Mouse (Mus musculus): ENCODE data around the gene Mrgbp. TPM values are rescaled to one million over a fixed set of nuclear protein-coding genes. Genes with fewer than 3 reads are reported as not detected.
A peak's percentile ranks its signal among the peaks of the same experiment; 100 is the strongest.

Mrgbp gene
- 10 to 100 TPM; 19.4 to 23.4 TPM for total RNA-seq (2021)
- long read RNA-seq, experiment 1, transcript Mrgbp-205 (4 exons, 1,825 nt): major isoform, 6 of 19 reads
- long read RNA-seq, experiment 1, partial matches to known transcripts: 1 of 19 reads
- long read RNA-seq, experiment 1, other reads (novel, unspliced or antisense): 9 of 19 reads
- long read RNA-seq, experiment 2, partial matches to known transcripts: 0 of 12 reads
- long read RNA-seq, experiment 2, other reads (novel, unspliced or antisense): 8 of 12 reads

GRCm38 (mm10) chr2:180581002-180581401 lies at the start of gene Mrgbp:
Mrgbp (plus strand) TSS chr2:180581304.
- DNase-seq (ENCODE audit: low spot score in 2 of 2): no peak
- peak within 1 kb of the TSS; percentile 28; the same call in 1 of the 2 replicates for H3K27ac ChIP-seq
- TF ChIP-seq CTCF (conservative IDR thresholded peaks at IDR 0.05): no peak
- H3K4me3 ChIP-seq: no peak within 1 kb of the TSS

DNA sequence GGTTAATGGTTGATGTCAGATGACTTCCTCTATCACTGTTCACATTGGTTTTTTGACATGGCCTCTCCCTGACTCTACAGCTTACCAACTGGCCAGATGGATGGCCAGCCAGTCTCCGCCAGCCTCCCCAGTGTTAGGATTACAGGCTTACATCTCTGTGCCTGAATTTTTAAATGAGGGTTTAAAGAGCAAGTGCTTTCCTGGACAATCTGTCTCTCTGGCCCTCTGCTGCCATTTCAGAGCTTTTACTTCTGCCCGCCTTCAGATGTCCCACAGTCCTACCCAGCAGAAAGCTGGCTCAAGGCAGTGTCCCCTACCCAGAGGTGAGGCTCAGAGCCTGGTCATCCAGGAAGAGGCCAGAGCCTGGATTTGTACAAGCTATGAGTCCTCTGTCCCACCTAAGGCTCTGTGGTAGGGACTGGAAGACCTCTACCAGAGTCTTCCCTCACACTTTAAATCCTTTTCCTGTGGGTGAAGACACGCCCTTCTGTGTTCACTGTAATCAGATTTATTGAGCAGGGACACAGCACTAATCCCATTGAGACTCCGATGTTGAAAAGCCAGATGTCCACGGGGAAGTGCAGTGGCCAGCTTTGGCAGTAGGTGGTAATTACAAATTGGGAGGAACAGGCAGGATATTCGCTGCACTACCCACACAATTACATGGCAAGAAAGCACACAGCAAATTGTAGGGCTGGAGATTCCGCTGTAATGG lies 49.3 kb upstream of the Mrgbp start:
- TF ChIP-seq CTCF (conservative IDR thresholded peaks at IDR 0.05): no peak
- no peak for DNase-seq (ENCODE audit: low spot score in 2 of 2)
- Histone ChIP-seq H3K27ac (no peak overlapping the region), H3K4me3 (no peak overlapping the region)

GRCm38 (mm10) chr2:180532386-180532995 lies 48.6 kb upstream of the Mrgbp start:
- no peak overlapping the region for H3K27ac ChIP-seq
- H3K4me3 ChIP-seq: no peak overlapping the region
- DNase-seq (ENCODE audit: low spot score in 2 of 2): no peak
- TF ChIP-seq CTCF (conservative IDR thresholded peaks at IDR 0.05): no peak

GRCm38 (mm10) chr2:180533237-180533636 lies 47.9 kb upstream of the Mrgbp start:
- no peak for TF ChIP-seq CTCF (conservative IDR thresholded peaks at IDR 0.05)
- Histone ChIP-seq H3K4me3 (no peak overlapping the region), H3K27ac (no peak overlapping the region)
- no peak for DNase-seq (ENCODE audit: low spot score in 2 of 2)

- no peak overlapping the region for H3K27ac ChIP-seq
- no peak for DNase-seq (ENCODE audit: low spot score in 2 of 2)
- TF ChIP-seq CTCF (conservative IDR thresholded peaks at IDR 0.05): no peak
- no peak overlapping the region for H3K4me3 ChIP-seq
Observed at GRCm38 (mm10) chr2:180543675-180544074, 37.4 kb upstream of the Mrgbp start.

DNA sequence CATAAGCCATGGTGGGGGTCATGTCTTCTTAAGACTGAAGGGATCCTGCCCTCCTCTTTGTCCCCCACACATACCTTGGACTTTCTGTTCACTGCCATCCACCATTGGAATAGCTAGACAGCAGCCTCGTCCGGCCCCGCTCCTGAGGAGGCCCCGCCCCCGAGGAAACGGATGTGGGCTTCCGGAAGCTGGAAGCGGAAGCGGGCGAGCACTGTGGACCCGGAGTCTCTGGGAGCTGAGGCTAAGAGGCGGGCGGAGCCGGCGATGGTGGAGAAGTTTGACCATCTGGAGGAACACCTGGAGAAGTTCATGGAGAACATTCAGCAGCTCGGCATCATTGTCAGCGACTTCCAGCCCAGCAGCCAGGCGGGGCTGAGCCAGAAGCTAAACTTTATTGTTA lies 36.1 kb upstream of the Mrgbp start:
- TF ChIP-seq CTCF (conservative IDR thresholded peaks at IDR 0.05): no peak
- no peak overlapping the region for H3K27ac ChIP-seq
- no peak overlapping the region for H3K4me3 ChIP-seq
- DNase-seq (ENCODE audit: low spot score in 2 of 2): no peak

DNA sequence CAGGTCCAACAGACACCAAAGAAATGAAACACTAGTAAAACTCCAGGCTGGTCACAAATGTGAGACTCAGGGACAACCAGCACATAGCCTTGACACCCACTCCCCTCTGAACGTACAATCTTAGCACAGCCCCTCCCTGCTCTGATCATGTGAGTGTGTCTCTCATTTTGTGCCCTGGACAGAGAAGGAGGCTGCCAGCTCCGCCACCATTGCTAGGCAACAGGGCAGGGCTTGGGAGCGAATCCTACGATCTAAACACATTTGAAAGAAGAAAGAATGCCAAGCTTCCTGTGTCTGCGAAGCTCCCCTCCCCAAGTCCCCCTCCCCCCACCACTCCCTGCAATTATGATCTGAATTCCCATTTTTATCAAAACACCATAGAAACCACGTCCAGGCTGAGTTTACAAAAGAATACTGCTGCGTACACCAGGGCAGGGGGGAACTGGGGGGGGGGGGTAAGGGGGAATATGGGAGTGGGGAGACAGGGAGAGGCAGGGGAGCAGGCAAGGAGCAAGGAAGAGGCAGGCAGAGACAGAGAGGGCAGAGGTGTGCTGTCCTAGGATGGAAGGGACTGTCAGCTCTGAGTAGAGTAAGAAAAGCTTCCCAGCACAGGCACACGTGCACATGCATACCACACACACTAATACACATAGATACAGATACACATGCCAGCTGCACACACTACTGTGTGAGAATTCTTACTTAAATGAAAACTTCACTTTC lies 33.6 kb upstream of the Mrgbp start:
- no peak for TF ChIP-seq CTCF (conservative IDR thresholded peaks at IDR 0.05)
- Histone ChIP-seq H3K27ac (no peak overlapping the region), H3K4me3 (no peak overlapping the region)
- DNase-seq (ENCODE audit: low spot score in 2 of 2): peak; percentile 27 to 42

DNA sequence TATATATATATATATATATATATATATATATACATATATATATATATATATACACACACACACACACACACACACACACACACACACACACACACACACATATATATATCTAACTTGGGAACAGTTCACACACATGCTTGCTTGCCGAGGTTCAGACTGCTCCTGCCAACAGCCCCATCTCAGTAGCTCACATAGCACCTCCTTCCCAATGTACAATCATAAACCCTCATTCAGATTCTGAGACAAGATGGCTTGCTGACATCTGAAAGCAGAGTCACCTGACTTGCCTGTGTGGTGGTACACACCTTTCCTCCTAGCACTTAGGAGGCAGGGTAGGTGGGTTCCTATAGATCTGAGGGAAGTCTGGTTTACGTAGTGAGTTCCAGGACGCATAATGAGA lies 28.8 kb upstream of the Mrgbp start:
- no peak for DNase-seq (ENCODE audit: low spot score in 2 of 2)
- H3K27ac ChIP-seq: no peak overlapping the region
- TF ChIP-seq CTCF (conservative IDR thresholded peaks at IDR 0.05): no peak
- H3K4me3 ChIP-seq: no peak overlapping the region

DNA sequence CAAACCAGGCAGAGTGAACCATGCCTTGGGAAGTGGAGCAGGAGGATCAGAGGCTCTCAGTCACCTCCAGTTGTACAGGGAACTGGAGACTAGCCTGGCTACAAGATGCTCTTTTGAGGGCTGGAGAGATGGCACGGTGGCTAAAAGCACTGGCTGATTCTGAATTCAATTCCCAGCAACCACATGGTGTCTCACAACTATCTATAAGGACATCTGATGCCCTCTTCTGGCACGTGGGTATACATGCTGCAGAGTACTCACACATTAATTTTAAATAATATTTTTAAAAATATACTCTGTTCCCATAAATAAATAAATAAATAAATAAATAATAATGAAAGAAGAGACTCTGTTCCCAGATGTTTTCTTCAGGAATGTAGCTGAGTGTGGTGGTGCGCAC lies 25.9 kb upstream of the Mrgbp start:
- Histone ChIP-seq H3K4me3 (no peak overlapping the region), H3K27ac (no peak overlapping the region)
- DNase-seq (ENCODE audit: low spot score in 2 of 2): no peak
- TF ChIP-seq CTCF (conservative IDR thresholded peaks at IDR 0.05): peak; percentile 63

- no peak overlapping the region for H3K4me3 ChIP-seq
- no peak for DNase-seq (ENCODE audit: low spot score in 2 of 2)
- H3K27ac ChIP-seq: no peak overlapping the region
- no peak for TF ChIP-seq CTCF (conservative IDR thresholded peaks at IDR 0.05)
Observed at GRCm38 (mm10) chr2:180556470-180556869, 24.6 kb upstream of the Mrgbp start.

- peak; percentile 75 for TF ChIP-seq CTCF (conservative IDR thresholded peaks at IDR 0.05)
- Histone ChIP-seq H3K27ac (no peak overlapping the region), H3K4me3 (no peak overlapping the region)
- DNase-seq (ENCODE audit: low spot score in 2 of 2): no peak
Observed at GRCm38 (mm10) chr2:180560245-180560644, 20.9 kb upstream of the Mrgbp start.

DNA sequence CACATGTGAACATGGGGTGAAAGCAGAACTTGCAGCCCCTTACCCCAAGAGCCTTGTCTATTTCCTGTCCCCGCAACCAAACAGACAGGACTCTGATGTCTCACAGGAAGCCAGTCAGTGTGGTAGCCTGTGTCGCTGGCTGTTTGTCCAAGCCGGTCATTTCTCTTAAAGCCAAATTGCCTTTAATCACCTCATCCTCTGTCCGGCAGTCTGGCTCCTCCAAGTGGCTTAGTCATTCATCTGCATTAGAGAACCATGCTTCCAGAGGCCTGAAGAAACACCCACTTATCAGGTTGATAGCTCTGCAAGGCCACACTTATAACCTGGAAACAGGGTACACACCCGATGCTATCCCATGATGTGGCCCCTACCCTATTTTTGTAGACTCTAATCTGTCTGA lies 19.0 kb upstream of the Mrgbp start:
- H3K27ac ChIP-seq: no peak overlapping the region
- no peak overlapping the region for H3K4me3 ChIP-seq
- DNase-seq (ENCODE audit: low spot score in 2 of 2): no peak
- peak; percentile 14; the same call in 1 of the 2 replicates for TF ChIP-seq CTCF (conservative IDR thresholded peaks at IDR 0.05)

- no peak for TF ChIP-seq CTCF (conservative IDR thresholded peaks at IDR 0.05)
- peak overlapping the region; percentile 49 for H3K27ac ChIP-seq
Observed at GRCm38 (mm10) chr2:180563296-180563695, 17.8 kb upstream of the Mrgbp start.

More at GRCm38 (mm10) chr2:180563296-180563695, 17.8 kb upstream of the Mrgbp start:
- DNase-seq (ENCODE audit: low spot score in 2 of 2): no peak
- H3K4me3 ChIP-seq: no peak overlapping the region
